Mouse (Mus musculus): ENCODE measurements at regions not wholly inside any gene's neighbourhood (a gene's known extent, or its start where the extent isn't known, plus 50 kb on each side); places are given as distances from the start of the nearest gene placed in this dataset.

DNA sequence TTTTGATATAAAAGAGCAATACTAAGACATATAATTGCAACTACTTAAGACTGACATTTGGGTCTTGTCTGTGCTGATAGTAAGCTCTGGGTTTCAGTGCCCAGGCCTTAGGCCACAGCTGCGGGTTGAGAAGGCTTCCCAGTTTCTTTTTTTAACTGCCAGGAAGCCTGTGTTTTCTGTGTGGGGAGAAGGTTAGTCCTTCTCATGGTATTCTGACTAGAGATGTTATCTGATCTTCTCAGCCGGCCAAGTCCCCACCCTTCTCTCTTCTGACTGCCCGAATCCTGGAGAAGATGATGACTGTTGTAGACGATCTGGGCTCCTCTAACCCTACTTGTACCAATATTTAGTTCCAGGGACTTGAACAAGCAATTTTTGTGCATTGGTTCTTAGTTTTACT lies 80.7 kb upstream of the Ednra start:
- Histone ChIP-seq H3K36me3 (ENCODE audit: control insufficient read depth, insufficient read depth, low read length) (no peaks in the 10 kb centered on the region), H3K4me3 (ENCODE audit: low read depth, low read length) (no peak overlapping the region), H3K27me3 (ENCODE audit: control insufficient read depth, insufficient read depth, low read length) (no peaks in the 10 kb centered on the region), H3K4me1 (ENCODE audit: control insufficient read depth, insufficient read depth, insufficient read length, low read length) (no peaks in the 10 kb centered on the region), H3K27ac (ENCODE audit: insufficient read depth, low read depth, low read length) (no peak overlapping the region)
- 25% methylated on average over 4 of the region's 4 CpGs for WGBS
- TF ChIP-seq CTCF (IDR thresholded peaks at IDR 0.05; ENCODE audit: extremely low read depth, insufficient read length, insufficient replicate concordance, low read depth, low read length) (no peak), POLR2A (IDR thresholded peaks at IDR 0.05; ENCODE audit: low read depth, low read length) (no peak)

DNA sequence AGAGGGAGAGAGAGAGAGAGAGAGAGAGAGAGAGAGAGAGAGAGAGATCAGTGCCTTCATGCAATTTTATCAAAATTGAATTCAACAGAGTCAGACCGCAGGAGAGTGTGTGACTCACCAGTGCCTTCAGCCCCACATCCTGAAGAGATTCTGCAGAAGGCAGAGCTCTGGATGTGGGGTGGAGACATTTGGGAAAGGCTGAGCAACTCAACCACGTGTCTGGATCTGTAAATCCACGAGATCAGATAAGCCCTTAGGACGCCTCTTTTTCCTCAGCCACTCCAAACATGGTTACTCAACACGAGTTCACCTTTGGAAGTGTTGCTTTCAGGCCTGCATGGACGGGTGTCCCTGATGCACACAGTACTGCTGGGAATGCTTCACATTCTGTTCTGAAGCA lies 81.4 kb upstream of the Ednra start:
- no peaks in the 10 kb centered on the region for H3K27me3 ChIP-seq (ENCODE audit: control insufficient read depth, insufficient read depth, low read length)
- no peak overlapping the region for H3K4me3 ChIP-seq (ENCODE audit: low read depth, low read length)
- no peak overlapping the region for H3K27ac ChIP-seq (ENCODE audit: insufficient read depth, low read depth, low read length)
- no peaks in the 10 kb centered on the region for H3K36me3 ChIP-seq (ENCODE audit: control insufficient read depth, insufficient read depth, low read length)
- TF ChIP-seq CTCF (IDR thresholded peaks at IDR 0.05; ENCODE audit: extremely low read depth, insufficient read length, insufficient replicate concordance, low read depth, low read length) (no peak), POLR2A (IDR thresholded peaks at IDR 0.05; ENCODE audit: low read depth, low read length) (no peak)
- 38% methylated on average over 6 of the region's 6 CpGs for WGBS
- H3K4me1 ChIP-seq (ENCODE audit: control insufficient read depth, insufficient read depth, insufficient read length, low read length), result no peaks in the 10 kb centered on the region

DNA sequence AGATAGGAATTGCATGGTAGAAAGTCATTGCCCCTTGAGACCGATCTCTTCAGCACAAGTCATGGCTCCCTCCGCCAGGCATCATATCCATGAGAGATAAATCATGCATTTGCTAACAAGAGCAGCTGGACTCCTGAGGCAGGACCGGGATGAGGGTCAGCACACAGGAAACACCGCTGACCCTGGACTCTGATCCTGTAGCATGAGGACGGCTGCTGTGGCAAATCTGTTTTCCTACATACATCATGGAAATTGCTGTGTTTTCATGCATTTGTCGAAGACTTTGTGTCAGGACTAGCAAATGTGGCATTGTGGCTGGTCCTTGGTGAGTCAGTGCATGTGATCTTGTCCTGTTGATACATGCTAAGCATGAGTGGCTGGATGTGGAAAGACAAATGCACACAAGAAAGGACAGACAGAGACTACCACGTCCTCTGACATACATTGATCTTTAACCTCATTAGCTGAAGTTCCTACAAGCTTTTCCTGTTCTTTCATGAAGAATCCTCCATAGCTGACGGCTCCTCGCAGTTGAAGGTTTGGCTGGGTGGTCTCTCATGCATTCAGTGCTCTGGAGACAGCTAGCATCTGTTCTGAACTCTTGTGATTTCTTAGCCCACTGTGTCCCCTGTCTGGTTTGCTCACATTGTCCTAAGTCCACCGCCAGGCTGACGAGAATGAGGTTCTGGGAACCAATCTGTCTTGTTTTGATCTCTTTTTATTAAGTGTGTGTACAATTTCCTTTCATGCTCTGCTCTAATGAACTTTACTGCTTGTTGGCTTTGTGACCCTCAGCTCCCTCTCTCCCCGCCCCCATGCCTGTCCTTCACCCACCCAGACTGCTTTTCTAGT lies 90.8 kb upstream of the Ednra start:
- TF ChIP-seq CTCF (IDR thresholded peaks at IDR 0.05; ENCODE audit: extremely low read depth, insufficient read length, insufficient replicate concordance, low read depth, low read length) (no peak), POLR2A (IDR thresholded peaks at IDR 0.05; ENCODE audit: low read depth, low read length) (no peak)
- H3K4me1 ChIP-seq (ENCODE audit: control insufficient read depth, insufficient read depth, insufficient read length, low read length), result no peaks in the 10 kb centered on the region
- H3K4me3 ChIP-seq (ENCODE audit: low read depth, low read length), result no peak overlapping the region
- no peaks in the 10 kb centered on the region for H3K36me3 ChIP-seq (ENCODE audit: control insufficient read depth, insufficient read depth, low read length)
- no peak overlapping the region for H3K27ac ChIP-seq (ENCODE audit: insufficient read depth, low read depth, low read length)
- no peaks in the 10 kb centered on the region for H3K27me3 ChIP-seq (ENCODE audit: control insufficient read depth, insufficient read depth, low read length)
- 58% methylated on average over 12 of the region's 12 CpGs for WGBS

DNA sequence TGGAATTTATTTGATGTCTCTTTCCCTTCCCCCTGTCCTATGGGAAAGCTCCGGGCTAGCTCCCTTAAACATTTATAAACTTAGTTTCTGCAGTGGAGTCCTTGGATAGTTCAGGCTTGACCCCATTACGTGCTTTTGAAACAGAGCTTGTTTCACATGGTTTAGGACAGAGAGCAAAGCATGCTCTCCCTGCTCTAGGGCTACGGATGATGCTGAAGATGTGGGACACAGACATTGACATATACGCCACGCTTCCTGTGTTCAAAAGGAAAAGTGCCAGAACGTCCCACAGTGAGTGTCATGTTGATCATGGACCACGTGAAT lies 91.3 kb upstream of the Ednra start:
- TF ChIP-seq POLR2A (IDR thresholded peaks at IDR 0.05; ENCODE audit: low read depth, low read length) (no peak), CTCF (IDR thresholded peaks at IDR 0.05; ENCODE audit: extremely low read depth, insufficient read length, insufficient replicate concordance, low read depth, low read length) (no peak)
- Histone ChIP-seq H3K36me3 (ENCODE audit: control insufficient read depth, insufficient read depth, low read length) (no peaks in the 10 kb centered on the region), H3K27ac (ENCODE audit: insufficient read depth, low read depth, low read length) (no peak overlapping the region), H3K4me3 (ENCODE audit: low read depth, low read length) (no peak overlapping the region), H3K27me3 (ENCODE audit: control insufficient read depth, insufficient read depth, low read length) (no peaks in the 10 kb centered on the region), H3K4me1 (ENCODE audit: control insufficient read depth, insufficient read depth, insufficient read length, low read length) (no peaks in the 10 kb centered on the region)
- WGBS, result 58% methylated on average over 7 of the region's 7 CpGs

DNA sequence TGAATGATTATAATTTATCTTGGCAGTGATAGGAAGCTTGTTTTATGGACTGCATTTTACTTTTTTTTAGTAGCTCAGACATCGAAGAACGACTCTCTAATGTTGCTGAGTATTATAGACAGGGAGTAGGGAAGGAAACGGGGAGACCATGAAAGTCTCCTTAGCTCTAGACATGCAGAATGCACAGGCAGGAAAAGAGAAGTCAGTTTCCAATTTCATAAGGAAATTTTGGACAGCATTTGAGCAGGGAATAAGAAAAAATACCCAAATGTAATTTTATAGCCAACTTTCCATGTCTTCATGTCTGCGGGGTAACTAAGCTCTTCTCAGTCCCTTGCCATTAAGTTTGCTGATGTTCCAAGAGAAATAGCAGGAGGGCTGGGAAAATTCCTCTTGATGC lies 92.0 kb upstream of the Ednra start:
- no peak overlapping the region for H3K27ac ChIP-seq (ENCODE audit: insufficient read depth, low read depth, low read length)
- TF ChIP-seq CTCF (IDR thresholded peaks at IDR 0.05; ENCODE audit: extremely low read depth, insufficient read length, insufficient replicate concordance, low read depth, low read length), result no peak
- no peak for TF ChIP-seq POLR2A (IDR thresholded peaks at IDR 0.05; ENCODE audit: low read depth, low read length)
- no peaks in the 10 kb centered on the region for H3K27me3 ChIP-seq (ENCODE audit: control insufficient read depth, insufficient read depth, low read length)
- no peaks in the 10 kb centered on the region for H3K4me1 ChIP-seq (ENCODE audit: control insufficient read depth, insufficient read depth, insufficient read length, low read length)
- 75% methylated on average over 4 of the region's 4 CpGs for WGBS
- no peaks in the 10 kb centered on the region for H3K36me3 ChIP-seq (ENCODE audit: control insufficient read depth, insufficient read depth, low read length)
- no peak overlapping the region for H3K4me3 ChIP-seq (ENCODE audit: low read depth, low read length)

DNA sequence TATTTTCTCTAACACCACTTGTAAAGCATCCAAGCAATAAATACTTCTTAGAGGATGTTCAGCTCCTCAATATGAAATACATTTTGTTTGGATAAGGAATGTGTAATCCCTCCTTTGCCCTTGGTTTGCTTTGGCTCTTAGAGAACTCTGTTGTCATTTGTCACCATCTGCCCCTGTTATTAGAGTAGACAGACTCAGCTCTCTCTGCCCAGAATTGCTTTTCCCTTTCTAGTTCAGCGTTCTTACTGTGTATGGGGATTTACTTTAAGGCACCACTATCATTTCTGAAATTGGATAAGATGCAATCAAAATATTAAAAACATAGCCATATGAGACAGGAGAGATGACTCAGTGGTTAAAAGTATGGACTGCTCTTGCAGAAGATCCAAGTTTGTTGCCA lies 101.5 kb upstream of the Ednra start:
- no peak overlapping the region for H3K27ac ChIP-seq (ENCODE audit: insufficient read depth, low read depth, low read length)
- H3K36me3 ChIP-seq (ENCODE audit: control insufficient read depth, insufficient read depth, low read length), result no peaks in the 10 kb centered on the region
- no peak overlapping the region for H3K4me3 ChIP-seq (ENCODE audit: low read depth, low read length)
- H3K27me3 ChIP-seq (ENCODE audit: control insufficient read depth, insufficient read depth, low read length), result no peaks in the 10 kb centered on the region
- WGBS, result 68% methylated on average over 1 of the region's 1 CpGs
- no peak for TF ChIP-seq POLR2A (IDR thresholded peaks at IDR 0.05; ENCODE audit: low read depth, low read length)
- TF ChIP-seq CTCF (IDR thresholded peaks at IDR 0.05; ENCODE audit: extremely low read depth, insufficient read length, insufficient replicate concordance, low read depth, low read length), result no peak
- H3K4me1 ChIP-seq (ENCODE audit: control insufficient read depth, insufficient read depth, insufficient read length, low read length), result no peaks in the 10 kb centered on the region; the same call in 1 of the 2 replicates

DNA sequence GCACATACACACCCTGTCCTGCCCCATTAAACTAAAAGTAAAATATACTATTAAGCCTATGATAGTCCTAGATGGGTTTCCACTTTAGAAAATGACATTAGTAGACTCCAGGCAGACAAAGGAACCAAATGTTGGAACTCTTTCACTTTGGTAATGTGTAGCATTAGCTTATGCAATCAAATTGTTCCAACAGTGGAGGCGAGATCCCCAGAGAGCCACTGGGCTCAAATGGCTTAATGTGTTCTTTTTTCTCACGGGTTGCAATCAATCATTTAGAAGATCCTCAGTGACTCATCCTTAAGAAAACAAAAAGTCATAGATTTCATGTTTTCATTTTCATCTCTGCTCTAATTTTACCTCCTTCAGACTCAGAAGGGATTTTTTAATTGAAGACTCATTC lies 102.0 kb upstream of the Ednra start:
- H3K27me3 ChIP-seq (ENCODE audit: control insufficient read depth, insufficient read depth, low read length), result no peaks in the 10 kb centered on the region
- no peak overlapping the region for H3K27ac ChIP-seq (ENCODE audit: insufficient read depth, low read depth, low read length)
- H3K4me1 ChIP-seq (ENCODE audit: control insufficient read depth, insufficient read depth, insufficient read length, low read length), result no peaks in the 10 kb centered on the region; the same call in 1 of the 2 replicates
- TF ChIP-seq POLR2A (IDR thresholded peaks at IDR 0.05; ENCODE audit: low read depth, low read length), result no peak
- TF ChIP-seq CTCF (IDR thresholded peaks at IDR 0.05; ENCODE audit: extremely low read depth, insufficient read length, insufficient replicate concordance, low read depth, low read length), result no peak
- H3K36me3 ChIP-seq (ENCODE audit: control insufficient read depth, insufficient read depth, low read length), result no peaks in the 10 kb centered on the region
- H3K4me3 ChIP-seq (ENCODE audit: low read depth, low read length), result no peak overlapping the region
- 32% methylated on average over 2 of the region's 2 CpGs for WGBS

All from small intestine, adult 2 months (tissue).